Mouse (Mus musculus) liver, adult 2 months (tissue): ENCODE data around the gene Pramel1.

Experiments
- CTCF ChIP-seq: fragments of 200-500 bp; IDR thresholded peaks from 2 replicates; pipeline ENCODE4 v1.5.1; 2011; ENCODE audit warnings: low read depth, low read length, control low read depth
- POLR2A ChIP-seq: fragments of 200-500 bp; IDR thresholded peaks from 2 replicates; pipeline ENCODE4 v1.6.1; 2011; ENCODE audit warnings: low read length, control low read depth; ENCODE audit not compliant: insufficient read depth; ENCODE audit errors: extremely low read depth

- TF ChIP-seq CTCF: no peak
- no peak for TF ChIP-seq POLR2A
Measured at GRCm38 (mm10) chr4:143349484-143349906, 44.7 kb upstream of the Pramel1 start, which contains the start of gene Lrrc38.
